Mouse (Mus musculus): ENCODE results near the gene Zar1l.
"Not testable (repeated sequence)": the region's sequence is repeated elsewhere in the genome, so short reads cannot be mapped to it uniquely, and the experiment has no call there.

The Zar1l gene

GRCm38 (mm10) chr5:150510451-150511225 is 7.3 kb downstream of the Zar1l start:
- Histone ChIP-seq H3K27me3 (ENCODE audit: insufficient read depth, low read length) (no peaks in the 10 kb centered on the region), H3K9me3 (ENCODE audit: low read length) (peaks cover 5% of the 10 kb centered on the region), H3K4me1 (replicated peaks; ENCODE audit: low read depth, low read length) (peaks cover under 1% of the 10 kb centered on the region; the same call in 1 of the 2 replicates), H3K36me3 (ENCODE audit: insufficient read depth, low read length) (no peaks in the 10 kb centered on the region), H3K4me3 (replicated peaks; ENCODE audit: low read length) (no peak overlapping the region)
- no peak for TF ChIP-seq POU5F1 (IDR thresholded peaks at IDR 0.05; ENCODE audit: borderline replicate concordance, low read length)
- no peak for TF ChIP-seq CTCF (conservative IDR thresholded peaks at IDR 0.05; ENCODE audit: low read length)

- H3K9me3 ChIP-seq (ENCODE audit: low read length): no peaks in the 10 kb centered on the region
- peaks cover 7% of the 10 kb centered on the region for H3K36me3 ChIP-seq (ENCODE audit: insufficient read depth, low read length)
- H3K27me3 ChIP-seq (ENCODE audit: insufficient read depth, low read length): no peaks in the 10 kb centered on the region
- no peak for TF ChIP-seq POU5F1 (IDR thresholded peaks at IDR 0.05; ENCODE audit: borderline replicate concordance, low read length)
- TF ChIP-seq CTCF (conservative IDR thresholded peaks at IDR 0.05; ENCODE audit: low read length): peak; percentile 95
- 0 out of 2 replicates have a peak overlapping the region, but pooled peaks have one; percentile 29 for H3K4me3 ChIP-seq (replicated peaks; ENCODE audit: low read length)
- H3K4me1 ChIP-seq (replicated peaks; ENCODE audit: low read depth, low read length): peaks cover 8% of the 10 kb centered on the region
These were observed 22.2 kb downstream of the Zar1l start for GRCm38 (mm10) chr5:150495792-150496191.

DNA sequence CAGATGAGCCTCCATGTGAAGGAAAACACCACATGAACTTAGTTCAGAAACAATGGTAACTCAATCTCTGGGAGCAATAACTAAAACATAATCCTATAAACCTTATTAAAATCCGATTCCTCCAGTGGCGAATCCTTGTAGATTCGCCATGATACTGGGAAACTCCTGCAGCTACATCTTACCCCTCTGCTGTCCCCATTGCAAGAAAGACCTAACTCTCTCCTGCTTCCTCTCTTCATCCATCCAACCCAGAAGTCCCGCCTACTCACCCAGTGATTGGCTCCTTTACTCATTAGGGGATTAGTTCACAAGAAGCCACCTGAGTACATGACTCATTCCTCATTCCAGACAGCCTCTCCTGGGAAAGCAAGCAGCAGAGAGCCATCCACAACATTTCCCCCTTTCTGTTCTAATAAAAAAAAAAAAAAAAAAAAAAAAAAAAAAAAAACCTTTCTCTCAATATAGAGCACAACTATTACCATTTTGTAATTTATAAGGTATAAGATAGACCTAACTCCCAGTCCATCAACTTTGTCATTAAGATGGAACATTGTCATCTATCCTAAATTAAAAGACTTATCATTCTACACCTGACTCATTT is 26.3 kb downstream of the Zar1l start:
- not testable (repeated sequence) for H3K4me1 ChIP-seq (replicated peaks; ENCODE audit: low read depth, low read length); H3K9me3 ChIP-seq (ENCODE audit: low read length); H3K36me3 ChIP-seq (ENCODE audit: insufficient read depth, low read length); H3K27me3 ChIP-seq (ENCODE audit: insufficient read depth, low read length)
- peak overlapping the region; percentile 53 for H3K4me3 ChIP-seq (replicated peaks; ENCODE audit: low read length)

DNA sequence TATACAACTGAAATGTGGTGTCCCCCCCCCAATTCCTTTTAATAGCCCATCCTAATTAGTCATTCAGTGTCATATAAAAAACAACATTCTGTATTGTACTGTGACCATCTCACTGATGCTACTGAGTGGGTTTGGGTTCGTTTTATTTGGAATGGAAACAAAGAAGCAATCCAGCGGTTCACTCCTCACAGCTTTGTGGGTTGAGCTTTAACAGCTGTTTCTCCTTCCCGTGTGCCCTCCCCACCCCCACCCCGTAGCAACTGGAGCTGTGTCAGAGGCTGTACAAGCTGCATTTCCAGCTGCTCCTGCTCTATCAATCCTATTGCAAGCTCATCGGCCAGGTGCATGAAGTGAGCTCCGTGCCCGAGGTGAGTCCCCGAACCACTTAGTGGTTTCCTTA is 27.1 kb downstream of the Zar1l start:
- no peaks in the 10 kb centered on the region for H3K27me3 ChIP-seq (ENCODE audit: insufficient read depth, low read length)

GRCm38 (mm10) chr5:150490285-150490684 is 27.7 kb downstream of the Zar1l start:
- H3K9me3 ChIP-seq (ENCODE audit: low read length): no peaks in the 10 kb centered on the region
- H3K4me3 ChIP-seq (replicated peaks; ENCODE audit: low read length): no peak overlapping the region
- TF ChIP-seq CTCF (conservative IDR thresholded peaks at IDR 0.05; ENCODE audit: low read length) (no peak), NANOG (IDR thresholded peaks at IDR 0.05; ENCODE audit: borderline replicate concordance, low read length) (no peak), POU5F1 (IDR thresholded peaks at IDR 0.05; ENCODE audit: borderline replicate concordance, low read length) (no peak)

More for the DNA sequence above, 27.1 kb downstream of the Zar1l start:
- no peak for TF ChIP-seq POU5F1 (IDR thresholded peaks at IDR 0.05; ENCODE audit: borderline replicate concordance, low read length)
- TF ChIP-seq NANOG (IDR thresholded peaks at IDR 0.05; ENCODE audit: borderline replicate concordance, low read length): no peak
- peaks cover 8% of the 10 kb centered on the region for H3K4me1 ChIP-seq (replicated peaks; ENCODE audit: low read depth, low read length)
- no peaks in the 10 kb centered on the region for H3K36me3 ChIP-seq (ENCODE audit: insufficient read depth, low read length)
- peak overlapping the region; percentile 53 for H3K4me3 ChIP-seq (replicated peaks; ENCODE audit: low read length)
- no peaks in the 10 kb centered on the region for H3K9me3 ChIP-seq (ENCODE audit: low read length)

DNA sequence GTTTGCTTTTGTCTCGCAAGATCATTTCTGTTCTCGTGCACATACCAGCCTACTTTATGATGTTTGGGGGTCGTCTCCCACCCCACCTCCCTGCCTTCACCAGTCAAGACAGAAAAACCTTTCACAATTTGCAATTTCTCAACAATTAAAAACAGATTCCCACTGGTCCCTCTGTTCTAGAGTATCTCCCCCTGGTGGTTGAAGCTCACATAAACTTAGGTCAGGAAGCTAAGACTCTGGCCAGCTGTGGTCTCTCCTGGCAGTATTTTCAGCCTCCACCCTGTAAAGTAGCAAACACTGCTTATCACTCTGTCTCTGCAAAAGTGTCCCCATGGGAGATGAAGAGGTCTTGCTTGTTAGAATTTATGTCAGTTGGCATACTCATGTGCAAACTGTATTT is 32.8 kb downstream of the Zar1l start:
- no peaks in the 10 kb centered on the region for H3K9me3 ChIP-seq (ENCODE audit: low read length)
- peaks cover 14% of the 10 kb centered on the region for H3K36me3 ChIP-seq (ENCODE audit: insufficient read depth, low read length)
- TF ChIP-seq POU5F1 (IDR thresholded peaks at IDR 0.05; ENCODE audit: borderline replicate concordance, low read length): no peak
- TF ChIP-seq CTCF (conservative IDR thresholded peaks at IDR 0.05; ENCODE audit: low read length): peak; percentile 70
- H3K27me3 ChIP-seq (ENCODE audit: insufficient read depth, low read length): no peaks in the 10 kb centered on the region
- no peaks in the 10 kb centered on the region for H3K4me1 ChIP-seq (replicated peaks; ENCODE audit: low read depth, low read length)
- no peak overlapping the region for H3K4me3 ChIP-seq (replicated peaks; ENCODE audit: low read length)

More at GRCm38 (mm10) chr5:150490285-150490684, 27.7 kb downstream of the Zar1l start:
- no peaks in the 10 kb centered on the region for H3K27me3 ChIP-seq (ENCODE audit: insufficient read depth, low read length)
- peaks cover 4% of the 10 kb centered on the region; the same call in 1 of the 2 replicates for H3K4me1 ChIP-seq (replicated peaks; ENCODE audit: low read depth, low read length)
- H3K36me3 ChIP-seq (ENCODE audit: insufficient read depth, low read length): no peaks in the 10 kb centered on the region

DNA sequence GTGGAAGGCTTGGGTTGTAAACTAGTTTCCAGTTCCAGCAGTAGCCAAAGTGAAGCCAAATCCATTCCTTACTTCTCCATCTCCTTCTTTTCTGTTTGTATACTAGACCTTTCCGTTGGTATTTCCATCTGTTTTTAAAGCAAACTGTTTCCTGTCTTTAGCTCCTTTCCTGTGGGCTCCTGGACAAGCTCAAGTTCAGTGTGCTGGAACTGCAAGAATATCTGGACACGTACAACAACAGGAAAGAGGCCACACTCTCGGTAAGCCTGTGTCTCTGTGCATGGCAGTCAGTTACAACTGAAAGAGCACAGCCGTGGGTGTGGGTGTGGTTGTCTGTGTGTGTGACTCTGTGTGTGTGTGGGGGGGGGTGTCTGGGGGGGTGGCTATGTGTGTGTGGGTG is 39.4 kb downstream of the Zar1l start:
- H3K4me1 ChIP-seq (replicated peaks; ENCODE audit: low read depth, low read length): no peaks in the 10 kb centered on the region
- H3K36me3 ChIP-seq (ENCODE audit: insufficient read depth, low read length): peaks cover 24% of the 10 kb centered on the region
- no peaks in the 10 kb centered on the region for H3K9me3 ChIP-seq (ENCODE audit: low read length)
- no peaks in the 10 kb centered on the region for H3K27me3 ChIP-seq (ENCODE audit: insufficient read depth, low read length)
- TF ChIP-seq CTCF (conservative IDR thresholded peaks at IDR 0.05; ENCODE audit: low read length) (no peak), NANOG (IDR thresholded peaks at IDR 0.05; ENCODE audit: borderline replicate concordance, low read length) (no peak), POU5F1 (IDR thresholded peaks at IDR 0.05; ENCODE audit: borderline replicate concordance, low read length) (no peak)
- no peak overlapping the region for H3K4me3 ChIP-seq (replicated peaks; ENCODE audit: low read length)

DNA sequence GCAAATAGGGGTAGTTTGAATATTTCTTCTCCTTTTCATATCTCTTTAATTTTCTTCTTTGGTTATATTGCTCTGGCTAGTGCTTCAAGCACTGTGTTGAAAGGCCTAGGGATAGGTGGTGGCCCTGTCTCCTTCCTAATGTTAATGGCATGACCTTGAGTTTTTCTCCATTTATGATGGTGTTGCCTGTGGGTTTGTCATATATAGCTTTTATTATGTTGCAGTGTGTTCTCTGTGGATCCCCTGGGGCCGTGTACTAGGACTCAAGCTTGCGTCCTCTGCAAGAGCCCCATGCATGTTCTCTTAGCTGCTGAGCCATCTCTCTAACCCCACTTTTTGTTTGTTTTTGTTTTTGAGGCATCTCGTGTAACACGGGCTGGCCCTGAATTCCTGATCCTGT is 40.6 kb downstream of the Zar1l start:
- TF ChIP-seq NANOG (IDR thresholded peaks at IDR 0.05; ENCODE audit: borderline replicate concordance, low read length) (no peak), CTCF (conservative IDR thresholded peaks at IDR 0.05; ENCODE audit: low read length) (no peak), POU5F1 (IDR thresholded peaks at IDR 0.05; ENCODE audit: borderline replicate concordance, low read length) (no peak)
- peaks cover 25% of the 10 kb centered on the region for H3K36me3 ChIP-seq (ENCODE audit: insufficient read depth, low read length)
- no peaks in the 10 kb centered on the region for H3K4me1 ChIP-seq (replicated peaks; ENCODE audit: low read depth, low read length)
- H3K27me3 ChIP-seq (ENCODE audit: insufficient read depth, low read length): no peaks in the 10 kb centered on the region
- H3K4me3 ChIP-seq (replicated peaks; ENCODE audit: low read length): no peak overlapping the region
- H3K9me3 ChIP-seq (ENCODE audit: low read length): no peaks in the 10 kb centered on the region

- no peaks in the 10 kb centered on the region for H3K27me3 ChIP-seq (ENCODE audit: insufficient read depth, low read length)
- peaks cover 17% of the 10 kb centered on the region; the same call in 1 of the 2 replicates for H3K36me3 ChIP-seq (ENCODE audit: insufficient read depth, low read length)
- no peak for TF ChIP-seq NANOG (IDR thresholded peaks at IDR 0.05; ENCODE audit: borderline replicate concordance, low read length)
- TF ChIP-seq POU5F1 (IDR thresholded peaks at IDR 0.05; ENCODE audit: borderline replicate concordance, low read length): no peak
- no peak for TF ChIP-seq CTCF (conservative IDR thresholded peaks at IDR 0.05; ENCODE audit: low read length)
- no peaks in the 10 kb centered on the region for H3K9me3 ChIP-seq (ENCODE audit: low read length)
- H3K4me1 ChIP-seq (replicated peaks; ENCODE audit: low read depth, low read length): peaks cover 9% of the 10 kb centered on the region
- H3K4me3 ChIP-seq (replicated peaks; ENCODE audit: low read length): no peak overlapping the region
These were observed 49.5 kb downstream of the Zar1l start for GRCm38 (mm10) chr5:150468431-150468830.

Measured in E14TG2a.4 (cell line).